Mouse (Mus musculus): Measurements from ENCODE around the gene Ncoa3.

- no peak for TF ChIP-seq EP300 (IDR thresholded peaks at IDR 0.05; ENCODE audit: insufficient read depth, low read depth, low read length)
- TF ChIP-seq CTCF (IDR thresholded peaks at IDR 0.05; ENCODE audit: low read depth, low read length): no peak
- TF ChIP-seq POLR2A (IDR thresholded peaks at IDR 0.05; ENCODE audit: insufficient read depth, low read length): no peak
These were observed 3.3 kb downstream of the Ncoa3 start for GRCm38 (mm10) chr2:165995711-165996110.

Data from ES-Bruce4 (cell line).